Mouse (Mus musculus): ENCODE measurements at regions not wholly inside any gene's neighbourhood (a gene's known extent, or its start where the extent isn't known, plus 50 kb on each side); places are given as distances from the start of the nearest gene placed in this dataset.

- ATAC-seq (replicated peaks; ENCODE audit: low FRiP score, low TSS enrichment, poor library complexity, severe bottlenecking): no peak
Observed at GRCm38 (mm10) chr9:120675371-120676150, 104.3 kb downstream of the Rpl14 start.

GRCm38 (mm10) chr9:120676301-120676700, 105.1 kb downstream of the Rpl14 start:
- ATAC-seq (replicated peaks; ENCODE audit: low FRiP score, low TSS enrichment, poor library complexity, severe bottlenecking): no peak

GRCm38 (mm10) chr9:120676771-120677170, 105.5 kb downstream of the Rpl14 start:
- ATAC-seq (replicated peaks; ENCODE audit: low FRiP score, low TSS enrichment, poor library complexity, severe bottlenecking): no peak

- no peak for ATAC-seq (replicated peaks; ENCODE audit: low FRiP score, low TSS enrichment, poor library complexity, severe bottlenecking)
Observed at GRCm38 (mm10) chr9:120677216-120677615, 106.0 kb downstream of the Rpl14 start.

- ATAC-seq (replicated peaks; ENCODE audit: low FRiP score, low TSS enrichment, poor library complexity, severe bottlenecking): no peak
Observed at GRCm38 (mm10) chr9:120679822-120680426, 108.7 kb downstream of the Rpl14 start.

GRCm38 (mm10) chr9:120681404-120681803, 110.2 kb downstream of the Rpl14 start:
- no peak for ATAC-seq (replicated peaks; ENCODE audit: low FRiP score, low TSS enrichment, poor library complexity, severe bottlenecking)

- ATAC-seq (replicated peaks; ENCODE audit: low FRiP score, low TSS enrichment, poor library complexity, severe bottlenecking): no peak
Observed at GRCm38 (mm10) chr9:120685961-120686360, 114.7 kb downstream of the Rpl14 start.

GRCm38 (mm10) chr9:120689025-120689424, 117.8 kb downstream of the Rpl14 start:
- no peak for ATAC-seq (replicated peaks; ENCODE audit: low FRiP score, low TSS enrichment, poor library complexity, severe bottlenecking)

- no peak for ATAC-seq (replicated peaks; ENCODE audit: low FRiP score, low TSS enrichment, poor library complexity, severe bottlenecking)
Observed at GRCm38 (mm10) chr9:120690510-120690909, 119.3 kb downstream of the Rpl14 start.

- ATAC-seq (replicated peaks; ENCODE audit: low FRiP score, low TSS enrichment, poor library complexity, severe bottlenecking): peak; percentile 70
Observed at GRCm38 (mm10) chr9:120690961-120691941, 120.0 kb downstream of the Rpl14 start.

- no peak for ATAC-seq (replicated peaks; ENCODE audit: low FRiP score, low TSS enrichment, poor library complexity, severe bottlenecking)
Observed at GRCm38 (mm10) chr9:120691971-120692401, 120.7 kb downstream of the Rpl14 start.

GRCm38 (mm10) chr9:120694457-120694856, 123.2 kb downstream of the Rpl14 start:
- no peak for ATAC-seq (replicated peaks; ENCODE audit: low FRiP score, low TSS enrichment, poor library complexity, severe bottlenecking)

GRCm38 (mm10) chr9:120695966-120696365, 124.7 kb downstream of the Rpl14 start:
- ATAC-seq (replicated peaks; ENCODE audit: low FRiP score, low TSS enrichment, poor library complexity, severe bottlenecking): no peak

GRCm38 (mm10) chr9:120697749-120698148, 126.5 kb downstream of the Rpl14 start:
- ATAC-seq (replicated peaks; ENCODE audit: low FRiP score, low TSS enrichment, poor library complexity, severe bottlenecking): no peak

GRCm38 (mm10) chr9:120699781-120700180, 128.5 kb downstream of the Rpl14 start:
- no peak for ATAC-seq (replicated peaks; ENCODE audit: low FRiP score, low TSS enrichment, poor library complexity, severe bottlenecking)

GRCm38 (mm10) chr9:120702836-120703235, 131.6 kb downstream of the Rpl14 start:
- ATAC-seq (replicated peaks; ENCODE audit: low FRiP score, low TSS enrichment, poor library complexity, severe bottlenecking): no peak

GRCm38 (mm10) chr9:120703291-120703930, 132.2 kb downstream of the Rpl14 start:
- ATAC-seq (replicated peaks; ENCODE audit: low FRiP score, low TSS enrichment, poor library complexity, severe bottlenecking): no peak

GRCm38 (mm10) chr9:120706562-120707198, 135.4 kb downstream of the Rpl14 start:
- ATAC-seq (replicated peaks; ENCODE audit: low FRiP score, low TSS enrichment, poor library complexity, severe bottlenecking): no peak

GRCm38 (mm10) chr9:120708507-120708906, 137.3 kb downstream of the Rpl14 start:
- no peak for ATAC-seq (replicated peaks; ENCODE audit: low FRiP score, low TSS enrichment, poor library complexity, severe bottlenecking)

All from megakaryocyte-erythroid progenitor cell, adult 5-6 weeks (primary cell).